Mouse (Mus musculus) embryonic facial prominence, embryonic 11.5 days (tissue): Measurements from ENCODE around the gene Morc1. TPM values are rescaled to one million over a fixed set of nuclear protein-coding genes. Genes with fewer than 3 reads are reported as not detected.

ENCODE experiments used
- ATAC-seq: fragments of 200-750 bp; cut with Nextera tagmentation; replicated peaks from 2 replicates; pipeline ENCODE4 v1.8.0; 2017; ENCODE audit warnings: low read depth; ENCODE audit not compliant: insufficient number of reproducible peaks, low FRiP score, low TSS enrichment
- DNase-seq: peaks from one replicate; pipeline ENCODE4 v3.0.0-alpha.2; 2015; ENCODE audit warnings: low spot score
- H3K27ac ChIP-seq: fragments of 300-500 bp; sonication (generic); replicated peaks from 2 replicates; pipeline ENCODE4 v1.5.1; 2014; ENCODE audit warnings: mild to moderate bottlenecking, low read depth, low read length, control low read depth
- H3K27me3 ChIP-seq: fragments of 300-500 bp; sonication (generic); 2 replicates; pipeline ENCODE4 v1.6.1; 2014; ENCODE audit warnings: mild to moderate bottlenecking, low read length, moderate library complexity, mixed read lengths; ENCODE audit not compliant: control insufficient read depth, insufficient read depth
- H3K36me3 ChIP-seq: fragments of 300-500 bp; sonication (generic); replicated peaks from 2 replicates; pipeline ENCODE4 v1.6.1; 2014; ENCODE audit warnings: low read depth, mild to moderate bottlenecking, low read length, moderate library complexity, mixed read lengths; ENCODE audit not compliant: control insufficient read depth, insufficient read depth
- H3K4me1 ChIP-seq: fragments of 300-500 bp; sonication (generic); 2 replicates; pipeline ENCODE4 v1.6.1; 2014; ENCODE audit warnings: low read length, mixed read lengths; ENCODE audit not compliant: control insufficient read depth, insufficient read depth
- H3K4me2 ChIP-seq: fragments of 300-500 bp; sonication (generic); 2 replicates; pipeline ENCODE4 v1.6.1; 2014; ENCODE audit warnings: low read depth, mild to moderate bottlenecking, control low read depth, low read length, moderate library complexity
- H3K4me3 ChIP-seq: fragments of 300-500 bp; sonication (generic); 2 replicates; pipeline ENCODE4 v1.5.1; 2014; ENCODE audit warnings: low read depth, low read length, control low read depth
- H3K9ac ChIP-seq: fragments of 300-500 bp; sonication (generic); replicated peaks from 2 replicates; pipeline ENCODE4 v1.6.1; 2014; ENCODE audit warnings: mild to moderate bottlenecking, control low read depth, low read length
- H3K9me3 ChIP-seq: fragments of 300-500 bp; sonication (generic); replicated peaks from 2 replicates; pipeline ENCODE4 v1.6.1; 2016; ENCODE audit warnings: mild to moderate bottlenecking, low read length, inconsistent platforms, mixed read lengths; ENCODE audit not compliant: control insufficient read depth
- WGBS: fragments of 180-500 bp; shearing (Covaris S2); extraction: QIAGEN DNeasy Blood & Tissue Kit; methylation state at CpG from one replicate; pipeline ENCODE4 v1.1.7; 2014; 5-methylcytosine and 5-hydroxymethylcytosine counted together
- polyA plus RNA-seq: library from polyadenylated mRNA; unstranded; fragments of >200 nt; fragmentation: Nextera tagmentation; extraction: Ambion mirVana; gene quantifications from 2 replicates; pipeline ENCODE4 v1.2.1, GENCODE M21; 2014

Morc1 gene
- polyA plus RNA-seq, 1 experiment from 2014 or later = not detected

- Histone ChIP-seq H3K9ac (no peak overlapping the region), H3K36me3 (no peaks in the 10 kb centered on the region), H3K4me3 (no peak overlapping the region), H3K27ac (no peak overlapping the region), H3K9me3 (no peaks in the 10 kb centered on the region), H3K27me3 (no peaks in the 10 kb centered on the region), H3K4me1 (no peaks in the 10 kb centered on the region), H3K4me2 (no peak overlapping the region)
- 89% methylated on average over 5 of the region's 5 CpGs for WGBS
- ATAC-seq (no peak), DNase-seq (no peak)
Observed at GRCm38 (mm10) chr16:48594457-48594856, 163.4 kb downstream of the Morc1 start.

DNA sequence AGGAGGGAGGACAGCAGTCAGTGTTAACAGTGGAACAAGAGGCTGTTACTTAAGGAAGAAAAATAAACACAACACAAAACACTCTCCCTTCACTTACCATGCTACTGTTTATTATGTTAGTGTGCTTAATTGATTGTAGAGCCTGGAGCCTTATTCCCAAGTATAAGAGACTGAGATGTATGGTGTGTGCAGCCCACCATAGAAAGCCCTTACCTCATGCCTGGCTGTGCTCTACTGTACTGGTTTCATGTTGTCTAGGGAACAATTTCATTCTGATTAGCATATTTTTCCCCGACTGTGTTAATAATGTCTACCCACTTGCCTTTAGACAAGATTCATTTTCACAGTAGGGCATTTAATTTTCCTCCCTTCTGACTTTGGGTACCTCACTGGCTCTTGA, 164.2 kb downstream of the Morc1 start:
- H3K27me3 ChIP-seq = no peaks in the 10 kb centered on the region
- H3K4me3 ChIP-seq = no peak overlapping the region
- H3K9ac ChIP-seq = no peak overlapping the region
- H3K27ac ChIP-seq = no peak overlapping the region
- DNase-seq = no peak
- H3K4me2 ChIP-seq = no peak overlapping the region
- no peak for ATAC-seq
- H3K9me3 ChIP-seq = no peaks in the 10 kb centered on the region
- no peaks in the 10 kb centered on the region for H3K36me3 ChIP-seq
- 71% methylated on average over 1 of the region's 1 CpGs for WGBS
- no peaks in the 10 kb centered on the region for H3K4me1 ChIP-seq

DNA sequence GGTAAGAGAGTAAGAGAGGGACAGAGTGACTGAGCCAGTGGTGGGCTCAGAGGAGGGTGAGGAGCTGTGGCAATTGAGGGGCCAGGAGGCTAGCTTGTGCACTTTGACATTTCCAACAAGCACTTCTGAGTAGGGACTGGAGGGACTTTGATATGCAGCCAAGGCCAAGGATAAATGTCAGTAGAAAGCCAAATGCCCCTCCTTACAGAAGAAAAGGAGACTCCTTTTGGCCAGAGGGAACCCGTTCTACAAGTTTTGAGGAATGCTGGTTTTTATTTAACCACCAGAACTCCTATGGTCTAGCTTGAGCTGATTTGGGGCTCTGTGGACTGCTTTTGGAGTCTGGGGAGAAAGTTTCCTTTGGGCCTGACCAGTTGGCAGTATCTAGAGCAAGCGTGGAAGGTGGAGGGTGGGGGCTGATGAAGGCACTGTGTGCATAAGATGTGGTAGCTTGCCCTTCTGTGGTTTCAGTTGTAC, 172.7 kb downstream of the Morc1 start:
- H3K4me3 ChIP-seq = no peak overlapping the region
- no peaks in the 10 kb centered on the region for H3K9me3 ChIP-seq
- H3K4me1 ChIP-seq = no peaks in the 10 kb centered on the region
- H3K27me3 ChIP-seq = no peaks in the 10 kb centered on the region
- DNase-seq (peak; percentile 10), ATAC-seq (no peak)
- WGBS = 78% methylated on average over 2 of the region's 2 CpGs
- H3K4me2 ChIP-seq = no peak overlapping the region
- H3K36me3 ChIP-seq = no peaks in the 10 kb centered on the region
- no peak overlapping the region for H3K27ac ChIP-seq
- H3K9ac ChIP-seq = no peak overlapping the region

GRCm38 (mm10) chr16:48606476-48607038, 175.5 kb downstream of the Morc1 start:
- whole genome bisulfite sequencing = 63% methylated on average over 4 of the region's 4 CpGs
- H3K27ac ChIP-seq = no peak overlapping the region
- no peaks in the 10 kb centered on the region for H3K36me3 ChIP-seq
- no peaks in the 10 kb centered on the region for H3K9me3 ChIP-seq
- no peaks in the 10 kb centered on the region for H3K27me3 ChIP-seq
- no peak overlapping the region for H3K9ac ChIP-seq
- DNase-seq = no peak
- no peak overlapping the region for H3K4me3 ChIP-seq
- ATAC-seq = no peak
- H3K4me2 ChIP-seq = no peak overlapping the region
- no peaks in the 10 kb centered on the region for H3K4me1 ChIP-seq

GRCm38 (mm10) chr16:48608224-48608623, 177.2 kb downstream of the Morc1 start:
- DNase-seq (no peak), ATAC-seq (no peak)
- H3K4me1 ChIP-seq = no peaks in the 10 kb centered on the region
- no peaks in the 10 kb centered on the region for H3K27me3 ChIP-seq
- no peak overlapping the region for H3K4me3 ChIP-seq
- H3K36me3 ChIP-seq = no peaks in the 10 kb centered on the region
- no peak overlapping the region for H3K27ac ChIP-seq
- no peak overlapping the region for H3K9ac ChIP-seq
- H3K9me3 ChIP-seq = no peaks in the 10 kb centered on the region
- WGBS = 84% methylated on average over 3 of the region's 3 CpGs
- H3K4me2 ChIP-seq = no peak overlapping the region

DNA sequence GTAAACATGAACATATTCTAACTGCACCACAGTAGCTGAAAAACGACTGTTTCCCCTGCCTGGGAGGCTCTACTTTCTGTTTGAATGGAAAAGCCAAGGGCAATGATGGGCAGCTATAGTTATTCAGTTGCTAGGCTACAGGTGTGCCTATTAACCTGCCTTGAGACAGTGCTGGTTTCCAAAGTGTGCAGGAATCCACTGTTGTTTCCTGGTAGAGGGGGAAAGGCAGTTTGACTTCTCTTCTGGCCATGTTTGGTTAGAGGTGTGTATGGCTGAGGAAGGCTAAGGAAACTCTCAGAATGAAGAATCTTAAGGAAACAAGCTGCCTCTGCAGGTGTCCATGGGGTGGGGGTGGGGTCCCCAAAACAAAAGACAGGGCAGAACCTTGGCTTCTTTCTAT, 179.8 kb downstream of the Morc1 start:
- Histone ChIP-seq H3K27ac (no peak overlapping the region), H3K9me3 (no peaks in the 10 kb centered on the region), H3K27me3 (no peaks in the 10 kb centered on the region), H3K9ac (no peak overlapping the region), H3K4me3 (no peak overlapping the region), H3K36me3 (no peaks in the 10 kb centered on the region), H3K4me1 (no peaks in the 10 kb centered on the region), H3K4me2 (no peak overlapping the region)
- ATAC-seq (no peak), DNase-seq (no peak)
- WGBS = 65% methylated on average over 1 of the region's 1 CpGs

DNA sequence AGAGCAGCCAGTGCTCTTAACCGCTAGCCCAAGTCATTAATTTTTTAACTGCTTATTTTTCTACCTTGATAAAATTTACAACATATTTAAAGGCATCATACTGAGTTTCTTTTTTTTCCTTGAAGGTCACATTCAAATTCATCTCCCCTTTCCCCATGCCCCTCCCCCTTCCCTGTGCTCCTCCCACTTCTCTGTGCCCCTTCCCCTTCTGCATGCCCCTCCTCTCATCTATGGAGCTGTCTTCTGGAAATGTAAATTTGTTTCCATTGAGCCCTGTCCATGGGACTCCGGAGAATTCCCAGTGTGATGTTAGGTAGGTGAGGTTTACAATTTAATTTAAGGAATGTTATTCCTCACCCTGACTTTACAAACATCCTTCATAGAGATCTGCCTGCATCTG, 180.4 kb downstream of the Morc1 start:
- no peaks in the 10 kb centered on the region for H3K4me1 ChIP-seq
- no peaks in the 10 kb centered on the region for H3K36me3 ChIP-seq
- no peak overlapping the region for H3K4me2 ChIP-seq
- no peak overlapping the region for H3K9ac ChIP-seq
- H3K4me3 ChIP-seq = no peak overlapping the region
- H3K27me3 ChIP-seq = no peaks in the 10 kb centered on the region
- DNase-seq (no peak), ATAC-seq (no peak)
- WGBS = 82% methylated on average over 2 of the region's 2 CpGs
- no peaks in the 10 kb centered on the region for H3K9me3 ChIP-seq
- H3K27ac ChIP-seq = no peak overlapping the region

DNA sequence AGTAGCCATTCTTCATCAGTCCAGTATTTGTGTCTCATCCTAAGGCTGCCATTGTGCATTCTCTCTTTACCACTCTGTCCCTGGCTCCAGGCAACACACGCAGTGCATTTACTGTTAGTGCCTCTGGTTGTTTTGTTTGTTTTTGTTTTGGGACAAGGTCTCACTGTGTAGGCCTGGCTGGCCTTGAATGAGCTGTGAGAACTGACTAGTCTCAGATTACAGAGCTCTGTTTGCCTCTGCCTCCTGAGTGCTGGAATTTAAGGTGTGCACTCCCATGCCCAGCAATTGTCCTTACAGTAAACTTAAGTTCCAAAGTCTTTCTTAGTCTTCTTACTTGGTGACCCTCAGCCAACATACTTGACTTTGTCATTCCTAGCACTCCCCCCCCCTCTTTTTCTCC, 182.7 kb downstream of the Morc1 start:
- DNase-seq (no peak), ATAC-seq (no peak)
- Histone ChIP-seq H3K36me3 (no peaks in the 10 kb centered on the region), H3K4me1 (no peaks in the 10 kb centered on the region), H3K9ac (no peak overlapping the region), H3K4me3 (no peak overlapping the region), H3K27me3 (no peaks in the 10 kb centered on the region), H3K27ac (no peak overlapping the region), H3K4me2 (no peak overlapping the region), H3K9me3 (no peaks in the 10 kb centered on the region)
- 8% methylated on average over 1 of the region's 1 CpGs for WGBS
